ENCODE assay signal across 35 mouse cellular contexts in genomic region chr4:53231046-53231445, GRCm38 (mm10).
"Had no signal": no experiment of that assay in that cellular context is flagged by ENCODE, and none has a peak within 500 bp of the region (broad histone marks: within the 10 kb centered on the region; RNA-seq: fewer than 3 reads in every experiment).

No protein-coding gene starts in this region.

- H3K9me3 ChIP-seq: heart, embryonic 10.5 days; heart, embryonic 12.5 days; heart, embryonic 13.5 days; heart, embryonic 15.5 days; hindbrain, embryonic 10.5 days; hindbrain, embryonic 12.5 days; hindbrain, embryonic 13.5 days; hindbrain, embryonic 15.5 days; intestine, embryonic 15.5 days; kidney, embryonic 15.5 days had no signal

- H3K4me2 ChIP-seq: heart, embryonic 12.5 days; heart, embryonic 13.5 days; heart, embryonic 15.5 days; hindbrain, embryonic 12.5 days; hindbrain, embryonic 13.5 days; hindbrain, embryonic 14.5 days; hindbrain, embryonic 15.5 days; intestine, embryonic 15.5 days; kidney, embryonic 15.5 days had no signal

- H3K9ac ChIP-seq: heart, embryonic 12.5 days; heart, embryonic 13.5 days; heart, embryonic 15.5 days; hindbrain, embryonic 12.5 days; hindbrain, embryonic 13.5 days; hindbrain, embryonic 14.5 days; hindbrain, embryonic 15.5 days; intestine, embryonic 15.5 days; kidney, embryonic 15.5 days had no signal

- DNase-seq: heart, postnatal 10 days; heart, postnatal 14 days; heart, postnatal 36 days; heart, postnatal 4 days; kidney, adult 11 months; kidney, adult 18-20 months; kidney, adult 2 months; kidney, adult 8-10 months; kidney, adult 9 months; kidney, postnatal 10 days; kidney, postnatal 14 days; kidney, postnatal 25 days; kidney, postnatal 36 days; kidney, postnatal 4 days; layer of hippocampus, adult 9-11 months; layer of hippocampus, postnatal 36 days had no signal

- ATAC-seq: hindbrain, embryonic 16.5 days; hindbrain, postnatal 0 days; inflammation-experienced regulatory T-cells, adult 6 months; intestine, embryonic 15.5 days; intestine, embryonic 16.5 days; intestine, postnatal 0 days had no signal

- H3K4me1 ChIP-seq: hindbrain, embryonic 13.5 days; intestine, embryonic 15.5 days had no signal

- H3K27me3 ChIP-seq: heart, embryonic 12.5 days; heart, embryonic 13.5 days; heart, embryonic 15.5 days; hindbrain, embryonic 12.5 days; hindbrain, embryonic 13.5 days; hindbrain, embryonic 15.5 days; intestine, embryonic 15.5 days; kidney, embryonic 15.5 days had no signal

- H3K4me3 ChIP-seq: heart, embryonic 10.5 days; heart, embryonic 12.5 days; heart, embryonic 13.5 days; heart, embryonic 15.5 days; hindbrain, embryonic 10.5 days; hindbrain, embryonic 12.5 days; hindbrain, embryonic 13.5 days; hindbrain, embryonic 15.5 days; intestine, embryonic 15.5 days; kidney, embryonic 15.5 days; layer of hippocampus, adult 2 months; left cerebral cortex, adult 2 months had no signal

- H3K36me3 ChIP-seq: heart, embryonic 10.5 days; heart, embryonic 12.5 days; heart, embryonic 13.5 days; heart, embryonic 15.5 days; hindbrain, embryonic 10.5 days; hindbrain, embryonic 12.5 days; hindbrain, embryonic 13.5 days; hindbrain, embryonic 15.5 days; intestine, embryonic 15.5 days; kidney, embryonic 15.5 days had no signal

- H3K27ac ChIP-seq: heart, embryonic 15.5 days; hindbrain, embryonic 10.5 days; hindbrain, embryonic 12.5 days; hindbrain, embryonic 13.5 days; hindbrain, embryonic 14.5 days; hindbrain, embryonic 15.5 days; hindbrain, postnatal 0 days; intestine, embryonic 15.5 days; kidney, embryonic 15.5 days; kidney, postnatal 0 days; layer of hippocampus, adult 2 months; left cerebral cortex, adult 2 months had no signal
